Mouse (Mus musculus): ENCODE data around the gene Ahdc1.

Ahdc1 gene

GRCm38 (mm10) chr4:133039116-133039819 lies 28.2 kb downstream of the Ahdc1 start:
- peak; percentile 77 for DNase-seq (ENCODE audit: low read depth, low spot score)

GRCm38 (mm10) chr4:133039832-133040231 lies 28.8 kb downstream of the Ahdc1 start:
- DNase-seq (ENCODE audit: low read depth, low spot score), result no peak

GRCm38 (mm10) chr4:133040241-133040904 lies 29.3 kb downstream of the Ahdc1 start:
- DNase-seq (ENCODE audit: low read depth, low spot score), result peak; percentile 97

- no peak for DNase-seq (ENCODE audit: low read depth, low spot score)
These were observed 31.2 kb downstream of the Ahdc1 start for GRCm38 (mm10) chr4:133042244-133042643.

- DNase-seq (ENCODE audit: low read depth, low spot score), result peak; percentile 76
These were observed 31.9 kb downstream of the Ahdc1 start for GRCm38 (mm10) chr4:133042651-133043635.

GRCm38 (mm10) chr4:133043798-133044646 lies 33.0 kb downstream of the Ahdc1 start:
- DNase-seq (ENCODE audit: low read depth, low spot score), result no peak

GRCm38 (mm10) chr4:133044647-133045094 lies 33.6 kb downstream of the Ahdc1 start:
- no peak for DNase-seq (ENCODE audit: low read depth, low spot score)

- peak; percentile 73 for DNase-seq (ENCODE audit: low read depth, low spot score)
These were observed 34.9 kb downstream of the Ahdc1 start for GRCm38 (mm10) chr4:133045771-133046474.

- DNase-seq (ENCODE audit: low read depth, low spot score), result peak; percentile 67
These were observed 35.8 kb downstream of the Ahdc1 start for GRCm38 (mm10) chr4:133046691-133047352.

- DNase-seq (ENCODE audit: low read depth, low spot score), result no peak
These were observed 36.5 kb downstream of the Ahdc1 start for GRCm38 (mm10) chr4:133047353-133048105.

GRCm38 (mm10) chr4:133049071-133049920 lies 38.2 kb downstream of the Ahdc1 start:
- no peak for DNase-seq (ENCODE audit: low read depth, low spot score)

- no peak for DNase-seq (ENCODE audit: low read depth, low spot score)
These were observed 39.3 kb downstream of the Ahdc1 start for GRCm38 (mm10) chr4:133050196-133050836.

GRCm38 (mm10) chr4:133050837-133051549 lies 39.9 kb downstream of the Ahdc1 start:
- DNase-seq (ENCODE audit: low read depth, low spot score), result no peak

- DNase-seq (ENCODE audit: low read depth, low spot score), result no peak
These were observed 40.4 kb downstream of the Ahdc1 start for GRCm38 (mm10) chr4:133051550-133051865.

GRCm38 (mm10) chr4:133052029-133052745 lies 41.1 kb downstream of the Ahdc1 start:
- DNase-seq (ENCODE audit: low read depth, low spot score), result no peak

- DNase-seq (ENCODE audit: low read depth, low spot score), result no peak
These were observed 42.0 kb downstream of the Ahdc1 start for GRCm38 (mm10) chr4:133052995-133053572.
